Mouse (Mus musculus): ENCODE results near the gene Rftn1. TPM values are rescaled to one million over a fixed set of nuclear protein-coding genes. Genes with fewer than 3 reads are reported as not detected.

Gene Rftn1
- 6.0 and 6.6 TPM in 2 replicates for polyA plus RNA-seq (2012; rRNA removed)

DNA sequence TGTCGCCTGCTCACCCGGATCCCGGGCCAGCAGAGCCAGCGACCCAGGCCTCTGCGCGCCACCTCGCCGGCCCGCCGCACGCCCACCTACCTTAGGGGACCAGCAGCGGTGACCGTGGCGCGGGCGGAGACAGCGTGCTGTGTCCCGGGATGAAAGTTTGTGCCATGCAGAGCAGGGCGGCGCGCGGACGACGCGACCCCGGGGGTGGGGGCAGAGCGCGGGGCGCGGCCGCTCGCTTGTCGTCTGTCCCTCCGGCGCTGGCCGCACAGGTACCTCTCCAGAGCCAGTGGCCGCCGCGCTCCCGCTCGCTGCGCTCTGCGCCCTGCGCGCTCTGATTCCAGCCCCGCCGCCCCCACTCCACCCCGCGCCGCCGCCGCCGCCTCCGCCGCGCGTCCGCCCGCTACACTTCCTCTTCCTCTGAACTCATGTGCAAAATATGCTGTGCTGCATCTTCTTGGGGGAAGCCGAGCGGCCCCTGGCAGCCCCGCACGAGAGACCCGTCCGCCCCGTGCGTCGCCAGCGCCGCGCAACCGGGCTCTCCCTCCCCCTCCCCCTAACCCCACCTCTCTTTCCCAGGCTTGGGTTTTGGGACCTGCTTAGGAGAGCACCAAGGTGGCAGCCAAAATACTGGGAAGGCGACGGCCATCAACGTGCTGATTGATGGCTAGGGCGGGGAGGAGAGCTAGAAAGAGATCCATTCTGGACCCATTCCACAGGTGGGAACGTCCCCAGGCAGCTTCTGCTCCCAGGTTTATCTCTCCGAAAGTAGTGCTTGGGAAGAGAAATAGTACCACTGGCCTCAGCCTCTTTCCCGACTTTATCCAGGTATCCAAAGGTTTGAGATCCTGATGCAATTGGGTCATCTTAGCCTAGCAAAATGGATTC, at the start of gene Rftn1:
Gene Rftn1 (minus strand): TSS at position 544 of the 885 bp plus-strand sequence.

Other genes starting within 250 kb of the Rftn1 start
- gene Dazl, start 103.0 kb upstream of the Rftn1 start, polyA plus RNA-seq (2012; rRNA removed), result 0.05 and 0.11 TPM in 2 replicates